Mouse (Mus musculus) right cerebral cortex, postnatal 25 days (tissue): ENCODE measurements at regions not wholly inside any gene's neighbourhood (a gene's known extent, or its start where the extent isn't known, plus 50 kb on each side); places are given as distances from the start of the nearest gene placed in this dataset.
"Not testable (repeated sequence)": the region's sequence is repeated elsewhere in the genome, so short reads cannot be mapped to it uniquely, and the experiment has no call there.

ENCODE experiments used
- DNase-seq: peaks from one replicate; pipeline ENCODE4 v3.0.0; 2022

DNA sequence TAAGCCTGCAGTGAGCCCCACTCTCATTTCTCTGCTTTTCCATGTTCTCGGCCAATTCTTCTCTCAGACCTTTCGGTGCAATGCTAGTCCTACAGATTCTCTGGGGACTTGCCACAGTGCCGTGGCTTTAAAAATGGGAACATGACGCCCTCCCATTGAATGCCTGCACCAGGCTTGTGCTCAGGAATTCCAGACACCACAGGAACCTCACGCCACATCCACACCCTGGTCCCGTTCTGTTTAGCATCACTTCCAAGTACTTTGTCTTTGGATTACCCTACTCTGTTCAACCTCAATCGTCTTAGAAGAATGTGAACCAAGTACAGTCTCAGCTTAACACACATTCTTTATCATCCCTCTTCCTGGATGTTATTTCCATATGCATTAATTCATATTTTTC lies 66.5 kb downstream of the Nabp1 start:
- no peak for DNase-seq

DNA sequence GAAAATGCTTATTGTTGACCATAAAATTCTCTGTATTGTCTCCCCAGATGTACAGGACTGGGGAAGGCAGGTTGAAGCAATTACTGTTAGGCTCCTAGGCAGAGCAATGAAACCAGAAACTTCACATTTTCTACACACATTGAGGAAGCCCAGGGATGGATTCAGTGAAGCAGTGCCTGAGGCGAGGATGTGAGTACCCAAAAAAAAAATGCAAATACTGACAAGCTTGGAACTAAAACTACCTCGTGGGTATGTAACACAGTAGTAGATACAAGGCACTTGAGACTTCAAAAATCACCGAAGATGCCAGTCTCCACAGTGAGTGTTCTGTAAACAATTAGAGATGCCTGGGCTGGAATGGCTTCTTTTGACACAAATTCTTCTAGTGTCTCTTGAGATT lies 74.6 kb downstream of the Nabp1 start:
- DNase-seq: no peak

DNA sequence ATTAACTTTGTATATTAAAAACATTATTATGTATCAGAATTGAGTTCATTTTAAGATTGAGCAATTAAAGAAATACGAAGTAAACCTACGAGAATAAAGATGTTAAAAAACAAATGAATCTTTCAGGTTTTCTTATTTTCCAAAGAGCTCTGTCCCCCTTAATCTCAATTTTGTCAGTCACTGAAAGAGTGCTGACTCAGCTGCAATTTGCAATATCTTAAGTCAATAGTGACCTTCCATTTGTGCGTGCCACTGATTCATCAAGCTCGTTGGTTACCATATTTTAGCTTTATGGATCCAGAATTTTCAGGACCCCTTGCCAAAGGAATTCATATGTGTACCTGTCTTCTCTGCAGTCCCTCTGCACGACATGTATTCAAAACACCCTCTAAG lies 75.7 kb downstream of the Nabp1 start:
- no peak for DNase-seq

DNA sequence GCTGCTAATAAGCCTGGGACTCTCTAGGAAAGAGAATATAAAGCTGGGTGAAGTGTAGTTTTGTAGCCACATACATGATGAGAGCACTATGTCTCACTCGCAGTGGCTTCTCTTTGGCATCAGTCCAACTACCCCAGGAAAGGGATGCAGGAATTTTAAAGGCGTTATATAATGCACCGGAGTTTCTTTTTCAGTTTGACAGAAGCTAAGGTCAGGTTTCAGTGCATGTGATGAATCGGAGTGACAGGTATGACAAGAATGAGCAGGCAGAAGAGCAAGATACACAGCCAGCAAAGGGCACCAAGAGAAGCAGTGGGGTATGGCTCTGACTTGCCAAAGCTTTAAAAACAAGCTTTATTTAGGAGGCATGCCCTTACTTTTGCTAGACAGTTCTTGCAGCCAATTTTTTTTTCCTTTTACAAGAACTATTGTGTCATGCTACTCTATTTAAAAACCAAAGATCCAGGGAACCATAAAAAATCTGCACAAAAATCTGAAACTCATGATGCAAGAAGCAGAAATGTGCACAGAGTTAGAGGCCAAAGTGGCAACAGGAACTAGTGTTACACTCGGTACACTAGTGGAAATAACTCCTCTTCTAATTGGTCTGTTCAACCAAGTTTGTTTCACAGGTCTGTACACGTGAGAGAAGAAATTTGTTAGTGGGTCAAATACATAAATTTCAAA lies 76.2 kb downstream of the Nabp1 start:
- no peak for DNase-seq

DNA sequence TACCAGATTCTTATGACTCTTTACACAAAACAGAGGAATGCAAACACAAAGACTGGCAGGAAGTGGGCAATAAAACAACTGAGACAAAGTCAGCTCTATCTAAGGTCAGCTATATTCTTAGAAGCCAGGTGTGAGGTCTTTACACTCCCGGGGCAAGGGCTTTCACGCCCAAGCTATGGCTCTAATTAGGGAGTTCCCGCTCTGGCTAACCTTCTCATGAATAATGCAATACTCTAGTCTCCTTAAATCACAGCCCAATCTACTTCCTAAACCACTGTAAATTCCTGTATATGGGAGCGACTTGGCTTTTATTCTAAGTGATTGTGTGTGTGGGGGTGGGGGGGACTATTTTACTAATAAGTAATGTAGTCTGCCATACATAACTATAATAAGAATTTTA lies 77.7 kb downstream of the Nabp1 start:
- DNase-seq: not testable (repeated sequence)

DNA sequence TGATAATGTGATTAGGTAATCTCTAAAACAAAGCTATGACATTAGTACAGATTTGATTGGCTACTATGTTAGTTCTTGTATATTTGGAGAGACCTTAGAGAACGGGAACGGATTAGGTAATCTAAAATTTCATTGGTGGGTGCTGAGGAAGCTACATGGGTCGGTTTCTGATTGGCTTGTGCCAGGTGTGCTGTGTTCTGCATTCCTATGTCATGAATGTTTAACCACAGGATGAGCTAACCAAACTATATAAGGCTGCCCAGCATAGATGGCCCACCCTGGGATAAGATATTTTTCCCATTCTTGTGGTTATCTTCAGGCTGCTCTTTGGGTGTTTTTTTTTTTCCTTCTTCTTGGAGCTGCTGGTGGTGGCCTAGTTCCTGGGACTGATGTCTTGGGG lies 91.4 kb downstream of the Nabp1 start:
- DNase-seq: no peak

DNA sequence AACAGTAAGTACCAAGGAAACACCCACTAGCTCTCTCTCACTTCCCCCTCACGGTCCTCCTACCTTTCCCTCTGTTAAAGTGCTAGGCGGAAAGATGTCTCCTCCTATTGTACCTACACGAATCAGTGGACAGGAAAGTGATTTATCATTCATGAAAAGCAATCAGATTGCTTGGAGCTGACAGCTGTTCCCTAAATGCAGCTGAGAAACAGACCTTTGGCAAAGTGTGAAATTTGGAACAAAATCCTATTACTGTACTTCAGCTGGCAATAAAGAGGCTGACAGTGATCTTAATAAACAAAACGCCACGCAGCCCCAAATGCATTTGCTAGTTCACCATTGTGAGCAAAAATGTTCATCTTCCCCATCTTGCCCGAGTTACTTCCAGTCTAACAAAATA lies 94.2 kb downstream of the Nabp1 start:
- no peak for DNase-seq

DNA sequence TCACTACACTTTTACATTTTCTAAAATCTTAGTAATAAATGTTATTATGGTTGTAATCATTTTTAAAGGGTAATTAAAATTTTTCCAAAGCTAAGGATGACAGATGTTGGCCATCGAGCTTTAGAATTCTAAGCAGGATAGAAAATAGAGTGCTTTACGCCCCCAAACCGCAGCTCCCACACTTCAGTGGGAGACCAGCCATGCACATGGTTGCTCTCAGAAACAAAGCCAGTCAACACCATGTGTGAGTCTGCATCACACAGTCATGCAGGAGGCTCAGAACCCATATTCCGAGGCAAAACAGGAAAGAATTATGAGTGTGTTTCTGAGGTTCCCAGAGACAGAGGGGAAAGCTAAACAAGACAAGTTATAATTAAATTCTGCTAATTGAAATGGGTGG lies 91.3 kb downstream of the Cavin2 start:
- DNase-seq: peak; percentile 28

DNA sequence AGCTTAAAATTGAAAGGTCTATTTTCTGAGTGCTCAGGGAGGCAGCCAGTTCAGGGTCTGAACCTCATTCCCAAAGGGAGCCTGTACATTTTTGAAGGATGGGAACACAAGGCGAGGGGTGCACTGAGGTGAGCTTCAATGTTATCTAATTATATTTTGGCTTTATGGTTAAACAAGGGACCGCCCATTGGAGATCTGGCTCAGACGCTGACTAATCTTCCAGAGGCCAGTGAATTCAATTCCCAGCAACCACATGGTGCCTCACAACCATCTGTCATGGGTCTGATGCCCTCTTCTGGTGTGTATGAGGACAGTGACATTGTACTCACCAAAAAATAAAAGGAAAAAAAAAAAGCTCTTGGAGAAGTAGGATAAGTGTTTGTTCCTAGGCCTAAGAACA lies 78.7 kb downstream of the Cavin2 start:
- DNase-seq: no peak

DNA sequence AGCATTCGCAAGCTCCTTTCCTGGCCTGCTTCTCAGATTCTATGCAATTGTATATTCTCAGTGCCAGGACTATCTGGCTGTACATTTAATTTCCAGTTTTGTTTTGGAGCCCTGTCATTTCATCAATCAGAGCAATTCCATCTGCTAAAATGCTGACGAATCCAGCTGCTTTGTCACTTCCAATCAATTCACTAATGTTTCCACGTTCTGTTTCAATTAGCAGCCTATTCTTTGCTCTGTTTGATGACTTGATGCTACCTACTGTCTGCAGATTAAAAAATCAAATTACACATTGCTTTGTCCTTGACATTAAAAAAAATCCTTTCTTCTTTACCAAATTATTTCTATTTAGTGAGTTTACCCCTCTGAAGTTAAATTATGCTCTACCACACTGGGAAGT lies 71.2 kb downstream of the Cavin2 start:
- DNase-seq: no peak
